Mouse (Mus musculus) liver, adult 2 months (tissue): ENCODE data around the gene Tnk1.

Experiments used
- CTCF ChIP-seq: fragments of 200-500 bp; IDR thresholded peaks from 2 replicates; pipeline ENCODE4 v1.5.1; 2011; ENCODE audit warnings: low read depth, low read length, control low read depth
- POLR2A ChIP-seq: fragments of 200-500 bp; IDR thresholded peaks from 2 replicates; pipeline ENCODE4 v1.6.1; 2011; ENCODE audit warnings: low read length, control low read depth; ENCODE audit not compliant: insufficient read depth; ENCODE audit errors: extremely low read depth

- TF ChIP-seq CTCF = no peak
- no peak for TF ChIP-seq POLR2A
Measured at GRCm38 (mm10) chr11:69835326-69835965, 23.1 kb downstream of the Tnk1 start.
